Mouse (Mus musculus) limb, embryonic 15.5 days (tissue): Measurements from ENCODE around the gene Gm21915. TPM values are rescaled to one million over a fixed set of nuclear protein-coding genes. Genes with fewer than 3 reads are reported as not detected.
A peak's percentile ranks its signal among the peaks of the same experiment; 100 is the strongest.

Experiments used
- ATAC-seq: fragments of 200-750 bp; cut with Nextera tagmentation; 2 replicates; pipeline ENCODE4 v1.8.0; 2017; ENCODE audit warnings: low read depth, moderate TSS enrichment; ENCODE audit not compliant: insufficient number of reproducible peaks, low FRiP score, low TSS enrichment
- H3K27ac ChIP-seq: fragments of 300-500 bp; sonication (generic); 2 replicates; pipeline ENCODE4 v1.5.1; 2015; ENCODE audit warnings: moderate library complexity, mild to moderate bottlenecking, inconsistent platforms
- H3K27me3 ChIP-seq: fragments of 300-500 bp; sonication (generic); 2 replicates; pipeline ENCODE4 v1.6.1; 2015; ENCODE audit warnings: inconsistent platforms
- H3K36me3 ChIP-seq: fragments of 300-500 bp; sonication (generic); 2 replicates; pipeline ENCODE4 v1.6.1; 2015; ENCODE audit warnings: inconsistent platforms
- H3K4me1 ChIP-seq: fragments of 300-500 bp; sonication (generic); 2 replicates; pipeline ENCODE4 v1.6.1; 2015; ENCODE audit warnings: inconsistent platforms
- H3K4me2 ChIP-seq: fragments of 300-500 bp; sonication (generic); 2 replicates; pipeline ENCODE4 v1.6.1; 2015; ENCODE audit warnings: mild to moderate bottlenecking, inconsistent platforms
- H3K4me3 ChIP-seq: fragments of 300-500 bp; sonication (generic); 2 replicates; pipeline ENCODE4 v1.5.1; 2015; ENCODE audit warnings: mild to moderate bottlenecking, inconsistent platforms
- H3K9ac ChIP-seq: fragments of 300-500 bp; sonication (generic); 2 replicates; pipeline ENCODE4 v1.6.1; 2015; ENCODE audit warnings: inconsistent platforms
- H3K9me3 ChIP-seq: fragments of 300-500 bp; sonication (generic); 2 replicates; pipeline ENCODE4 v1.6.1; 2016; ENCODE audit warnings: inconsistent platforms
- WGBS: fragments of 180-500 bp; shearing (Covaris S2); methylation state at CpG from one replicate; pipeline ENCODE4 v1.1.7; 2015; 5-methylcytosine and 5-hydroxymethylcytosine counted together
- polyA plus RNA-seq: library from polyadenylated mRNA; unstranded; fragments of >200 nt; fragmentation: Nextera tagmentation; extraction: Ambion mirVana; gene quantifications from 2 replicates; pipeline ENCODE4 v1.2.1, GENCODE M21; 2015

The Gm21915 gene
- not detected in 2 replicates for polyA plus RNA-seq

DNA sequence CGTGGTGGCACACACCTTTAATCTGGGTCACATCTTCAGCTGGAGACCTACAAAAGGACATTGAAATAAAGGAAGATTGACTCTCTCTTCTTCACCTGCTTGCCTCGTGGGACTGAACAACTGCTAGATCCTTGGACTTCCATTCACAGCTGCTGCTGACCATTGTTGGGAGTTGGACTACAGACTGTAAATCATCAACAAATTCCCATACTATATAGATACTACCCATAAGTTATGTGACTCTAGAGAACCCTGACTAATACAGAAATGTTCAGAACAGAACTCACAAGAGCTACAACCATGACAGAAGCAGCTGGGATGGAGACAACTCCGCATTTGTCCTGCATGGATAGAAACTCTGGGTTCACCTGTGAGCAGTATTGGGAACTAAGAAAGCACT is at the start of gene Gm21915:
Gm21915 (plus strand) TSS at position 301 of the 400 bp plus-strand sequence.
- 87% methylated on average over 3 of the region's 3 CpGs for WGBS

DNA sequence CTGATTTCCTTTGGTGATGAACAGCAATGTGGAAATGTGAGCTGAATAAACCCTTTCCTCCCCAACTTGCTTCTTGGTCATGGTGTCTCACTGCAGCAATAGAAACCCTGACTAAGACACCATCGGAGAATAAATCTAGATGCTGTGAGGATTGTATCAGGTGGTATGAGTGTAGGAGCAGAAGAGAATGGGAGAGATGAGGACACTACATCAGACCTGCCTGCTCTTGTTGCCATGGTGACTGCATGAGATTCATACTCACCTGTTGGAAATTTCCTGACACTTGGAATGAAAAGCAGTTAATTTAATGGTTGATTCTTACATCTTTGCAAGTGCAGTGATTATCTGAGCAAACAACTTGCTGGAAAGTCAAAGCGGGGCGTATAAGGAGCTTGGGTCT is 48.1 kb upstream of the Gm21915 start:
- no peaks in the 10 kb centered on the region for H3K36me3 ChIP-seq
- no peaks in the 10 kb centered on the region for H3K9me3 ChIP-seq
- H3K27me3 ChIP-seq: peaks cover 15% of the 10 kb centered on the region; the same call in 1 of the 2 replicates
- no peak overlapping the region for H3K4me2 ChIP-seq
- no peak for ATAC-seq
- no peak overlapping the region for H3K4me3 ChIP-seq
- no peak overlapping the region for H3K9ac ChIP-seq
- no peak overlapping the region for H3K27ac ChIP-seq
- peaks cover 7% of the 10 kb centered on the region for H3K4me1 ChIP-seq
- WGBS: 94% methylated on average over 3 of the region's 3 CpGs

More for the DNA sequence above, at the start of gene Gm21915:
- Histone ChIP-seq H3K27me3 (no peaks in the 10 kb centered on the region), H3K4me3 (no peak within 1 kb of the TSS), H3K9ac (no peak within 1 kb of the TSS), H3K4me2 (no peak within 1 kb of the TSS), H3K27ac (peak within 1 kb of the TSS; percentile 34; the same call in 1 of the 2 replicates), H3K4me1 (peaks cover 8% of the 10 kb centered on the region), H3K9me3 (no peaks in the 10 kb centered on the region), H3K36me3 (no peaks in the 10 kb centered on the region)
- ATAC-seq: no peak

GRCm38 (mm10) chr9:40622793-40623192 is 47.6 kb upstream of the Gm21915 start:
- H3K4me2 ChIP-seq: no peak overlapping the region
- peaks cover 2% of the 10 kb centered on the region for H3K4me1 ChIP-seq
- H3K4me3 ChIP-seq: no peak overlapping the region
- H3K27ac ChIP-seq: no peak overlapping the region
- WGBS: 87% methylated on average over 4 of the region's 4 CpGs
- H3K27me3 ChIP-seq: peaks cover 12% of the 10 kb centered on the region; the same call in 1 of the 2 replicates
- no peaks in the 10 kb centered on the region for H3K36me3 ChIP-seq
- H3K9ac ChIP-seq: no peak overlapping the region
- H3K9me3 ChIP-seq: no peaks in the 10 kb centered on the region
- no peak for ATAC-seq

DNA sequence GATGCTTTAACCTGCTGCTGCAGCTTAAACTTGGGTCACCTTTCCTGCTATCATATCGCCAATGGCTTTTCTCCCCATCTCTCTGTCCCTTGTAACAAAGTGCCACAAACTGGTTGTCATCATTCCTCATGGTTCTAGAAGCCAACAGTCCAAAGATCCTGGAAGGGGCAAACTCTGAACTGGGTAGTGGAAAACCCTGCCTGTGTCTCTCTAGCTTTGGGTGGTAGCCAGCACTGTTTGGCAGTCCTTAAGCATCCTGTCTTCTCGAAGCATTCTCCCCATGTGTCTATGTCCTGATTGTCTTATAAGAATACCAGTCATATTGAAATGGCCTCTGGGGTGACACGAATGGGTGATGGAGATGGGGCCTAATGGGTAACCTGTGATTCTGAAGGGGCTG is 45.1 kb upstream of the Gm21915 start:
- no peak overlapping the region for H3K9ac ChIP-seq
- no peak overlapping the region for H3K4me3 ChIP-seq
- H3K4me1 ChIP-seq: no peaks in the 10 kb centered on the region
- H3K36me3 ChIP-seq: no peaks in the 10 kb centered on the region
- H3K9me3 ChIP-seq: no peaks in the 10 kb centered on the region
- no peak for ATAC-seq
- 88% methylated on average over 3 of the region's 3 CpGs for WGBS
- no peak overlapping the region for H3K27ac ChIP-seq
- no peak overlapping the region for H3K4me2 ChIP-seq
- peaks cover 8% of the 10 kb centered on the region; the same call in 1 of the 2 replicates for H3K27me3 ChIP-seq

GRCm38 (mm10) chr9:40626566-40626965 is 43.8 kb upstream of the Gm21915 start:
- 50% methylated on average over 11 of the region's 11 CpGs for WGBS
- H3K4me2 ChIP-seq: no peak overlapping the region
- H3K9ac ChIP-seq: no peak overlapping the region
- H3K27me3 ChIP-seq: peaks cover 8% of the 10 kb centered on the region; the same call in 1 of the 2 replicates
- H3K4me3 ChIP-seq: no peak overlapping the region
- H3K27ac ChIP-seq: no peak overlapping the region
- no peaks in the 10 kb centered on the region for H3K9me3 ChIP-seq
- no peak for ATAC-seq
- H3K36me3 ChIP-seq: no peaks in the 10 kb centered on the region
- H3K4me1 ChIP-seq: no peaks in the 10 kb centered on the region

DNA sequence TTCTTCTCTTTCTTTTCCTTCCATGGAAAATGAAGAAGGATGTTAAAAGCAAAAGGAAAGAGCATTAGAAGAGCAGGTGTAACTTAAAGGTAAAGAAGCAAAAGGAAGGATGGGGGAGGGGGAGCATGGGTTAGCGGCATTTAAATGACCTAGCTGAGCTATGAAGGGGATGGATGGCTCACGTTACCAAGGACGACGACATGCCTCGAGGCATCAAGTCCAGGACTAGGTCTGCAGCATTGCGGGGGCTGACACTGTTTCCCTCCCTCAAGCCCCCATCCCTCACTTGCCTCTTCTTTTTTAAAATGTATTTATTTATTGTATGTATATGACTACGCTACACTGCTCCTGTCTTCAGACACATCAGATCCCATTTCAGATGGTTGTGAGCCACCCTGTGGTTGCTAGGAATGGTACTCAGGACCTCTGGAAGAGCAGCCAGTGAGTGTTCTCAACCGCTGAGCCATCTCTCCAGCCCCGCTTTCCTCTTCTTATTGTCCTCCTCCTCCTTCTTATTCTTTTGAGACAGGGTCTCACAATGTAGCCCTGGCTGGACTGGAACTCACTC is 43.2 kb upstream of the Gm21915 start:
- H3K27ac ChIP-seq: no peak overlapping the region
- no peak overlapping the region for H3K4me2 ChIP-seq
- no peaks in the 10 kb centered on the region for H3K36me3 ChIP-seq
- 38% methylated on average over 9 of the region's 9 CpGs for WGBS
- no peak overlapping the region for H3K4me3 ChIP-seq
- peaks cover 8% of the 10 kb centered on the region; the same call in 1 of the 2 replicates for H3K27me3 ChIP-seq
- H3K4me1 ChIP-seq: no peaks in the 10 kb centered on the region
- H3K9ac ChIP-seq: no peak overlapping the region
- no peaks in the 10 kb centered on the region for H3K9me3 ChIP-seq
- ATAC-seq: no peak

DNA sequence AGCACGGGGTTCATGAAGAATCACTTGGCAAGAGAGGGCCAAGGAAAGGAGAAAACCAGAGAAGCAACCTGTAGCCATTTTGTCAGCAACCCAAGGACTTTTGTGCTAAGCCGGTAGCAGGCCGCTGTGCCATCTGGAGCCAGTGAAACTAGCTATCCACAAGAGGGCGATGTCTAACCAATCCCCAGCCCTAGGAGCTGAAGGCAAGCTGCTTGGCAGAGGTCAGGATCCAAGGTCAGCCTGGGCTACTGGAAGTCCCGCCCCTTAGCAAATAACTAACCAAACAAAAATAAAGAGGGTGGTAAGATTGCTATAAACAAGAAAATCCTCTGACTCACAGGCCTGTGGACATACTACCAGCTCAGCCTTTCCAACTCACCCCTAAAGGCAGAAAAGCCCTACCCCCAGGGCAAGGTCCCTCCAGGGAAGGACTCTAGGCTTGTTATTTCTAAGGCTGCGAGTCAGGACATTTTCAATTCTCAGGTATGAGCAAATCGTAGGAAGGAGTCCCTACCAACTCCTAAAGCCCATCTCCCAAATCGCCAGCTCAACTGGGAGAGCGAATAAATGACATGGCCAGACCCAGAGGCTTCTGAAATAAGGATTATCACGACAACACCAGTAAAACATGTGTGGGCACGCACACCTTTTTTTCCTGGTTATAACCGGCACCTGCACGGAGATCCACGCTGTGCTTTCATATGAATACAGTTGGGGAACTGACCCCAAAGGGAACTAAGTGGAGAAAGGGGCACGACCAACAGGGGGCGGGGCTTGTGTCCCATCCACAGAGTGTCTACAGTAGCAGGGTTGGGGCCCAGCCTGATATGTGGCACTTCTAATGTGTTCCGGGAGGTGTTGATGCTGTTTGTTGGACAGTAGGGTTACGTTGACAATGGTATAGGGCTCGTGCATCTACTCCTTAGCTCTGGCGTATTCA is 42.0 kb upstream of the Gm21915 start:
- Histone ChIP-seq H3K36me3 (no peaks in the 10 kb centered on the region), H3K27me3 (peaks cover 8% of the 10 kb centered on the region; the same call in 1 of the 2 replicates), H3K4me1 (no peaks in the 10 kb centered on the region), H3K27ac (no peak overlapping the region), H3K9ac (no peak overlapping the region), H3K4me2 (no peak overlapping the region), H3K4me3 (no peak overlapping the region), H3K9me3 (no peaks in the 10 kb centered on the region)
- 64% methylated on average over 20 of the region's 20 CpGs for WGBS
- no peak for ATAC-seq

DNA sequence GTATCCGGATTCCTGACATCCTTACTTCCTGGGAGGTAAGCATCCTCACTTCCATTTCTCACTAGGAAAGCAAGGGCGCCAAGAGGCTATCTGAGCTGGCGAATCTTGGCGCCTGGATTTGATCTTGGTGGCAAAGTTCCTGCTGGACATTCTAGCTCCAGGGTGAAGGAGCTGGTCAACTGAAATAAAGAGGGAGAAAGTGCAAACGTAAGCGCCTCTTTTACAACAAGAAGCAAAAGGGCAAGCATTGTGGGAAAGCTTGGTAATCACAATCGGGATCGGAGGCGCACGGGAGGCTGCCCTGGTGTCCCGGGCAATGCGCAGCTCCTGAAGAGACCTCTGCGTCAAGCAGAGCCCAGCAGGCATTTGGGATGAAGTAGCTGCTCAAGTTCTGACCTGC is 41.0 kb upstream of the Gm21915 start:
- no peaks in the 10 kb centered on the region for H3K4me1 ChIP-seq
- no peak for ATAC-seq
- no peaks in the 10 kb centered on the region for H3K9me3 ChIP-seq
- peaks cover 8% of the 10 kb centered on the region; the same call in 1 of the 2 replicates for H3K27me3 ChIP-seq
- H3K36me3 ChIP-seq: no peaks in the 10 kb centered on the region
- H3K27ac ChIP-seq: no peak overlapping the region
- H3K4me3 ChIP-seq: no peak overlapping the region
- H3K4me2 ChIP-seq: no peak overlapping the region
- 47% methylated on average over 13 of the region's 13 CpGs for WGBS
- no peak overlapping the region for H3K9ac ChIP-seq

- H3K4me1 ChIP-seq: no peaks in the 10 kb centered on the region
- H3K27ac ChIP-seq: no peak overlapping the region
- ATAC-seq: no peak
- H3K9me3 ChIP-seq: no peaks in the 10 kb centered on the region
- H3K4me2 ChIP-seq: no peak overlapping the region
- peaks cover 4% of the 10 kb centered on the region; the same call in 1 of the 2 replicates for H3K27me3 ChIP-seq
- WGBS: 57% methylated on average over 6 of the region's 6 CpGs
- H3K4me3 ChIP-seq: no peak overlapping the region
- H3K36me3 ChIP-seq: no peaks in the 10 kb centered on the region
- no peak overlapping the region for H3K9ac ChIP-seq
Measured at GRCm38 (mm10) chr9:40631101-40631500, 39.3 kb upstream of the Gm21915 start.

DNA sequence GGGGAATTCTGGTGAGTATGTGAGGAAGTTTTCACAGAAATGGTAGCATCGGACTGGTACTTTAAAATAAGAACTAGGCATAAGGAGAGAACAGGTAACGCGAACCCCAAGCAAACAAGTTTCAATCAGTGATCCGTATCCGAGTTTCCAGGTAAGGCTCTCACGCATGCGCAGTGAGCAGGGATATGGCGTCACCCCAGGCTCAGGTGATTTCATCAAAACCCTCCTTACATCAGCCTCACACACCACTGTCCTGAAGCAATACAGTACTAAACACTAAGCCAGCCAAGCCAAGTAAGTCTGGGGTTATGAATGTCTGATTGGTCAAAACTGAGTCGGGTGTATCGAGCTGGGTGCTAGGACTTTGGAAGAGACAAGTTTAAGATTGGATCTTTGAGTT is 38.9 kb upstream of the Gm21915 start:
- no peak overlapping the region for H3K27ac ChIP-seq

GRCm38 (mm10) chr9:40636054-40636453 is 34.4 kb upstream of the Gm21915 start:
- ATAC-seq: no peak
- 10% methylated on average over 2 of the region's 2 CpGs for WGBS

More for the DNA sequence above, 38.9 kb upstream of the Gm21915 start:
- Histone ChIP-seq H3K4me3 (no peak overlapping the region), H3K4me1 (no peaks in the 10 kb centered on the region), H3K36me3 (no peaks in the 10 kb centered on the region), H3K9me3 (no peaks in the 10 kb centered on the region), H3K9ac (no peak overlapping the region), H3K4me2 (no peak overlapping the region), H3K27me3 (peaks cover 3% of the 10 kb centered on the region; the same call in 1 of the 2 replicates)
- WGBS: 92% methylated on average over 10 of the region's 10 CpGs
- no peak for ATAC-seq

More at GRCm38 (mm10) chr9:40636054-40636453, 34.4 kb upstream of the Gm21915 start:
- Histone ChIP-seq H3K4me1 (peaks cover 19% of the 10 kb centered on the region), H3K4me3 (no peak overlapping the region), H3K9me3 (no peaks in the 10 kb centered on the region), H3K27me3 (no peaks in the 10 kb centered on the region), H3K27ac (no peak overlapping the region), H3K4me2 (no peak overlapping the region), H3K9ac (no peak overlapping the region), H3K36me3 (no peaks in the 10 kb centered on the region)
